Comparison of ENCODE assay signal across 19 mouse cellular contexts in the genomic region with DNA sequence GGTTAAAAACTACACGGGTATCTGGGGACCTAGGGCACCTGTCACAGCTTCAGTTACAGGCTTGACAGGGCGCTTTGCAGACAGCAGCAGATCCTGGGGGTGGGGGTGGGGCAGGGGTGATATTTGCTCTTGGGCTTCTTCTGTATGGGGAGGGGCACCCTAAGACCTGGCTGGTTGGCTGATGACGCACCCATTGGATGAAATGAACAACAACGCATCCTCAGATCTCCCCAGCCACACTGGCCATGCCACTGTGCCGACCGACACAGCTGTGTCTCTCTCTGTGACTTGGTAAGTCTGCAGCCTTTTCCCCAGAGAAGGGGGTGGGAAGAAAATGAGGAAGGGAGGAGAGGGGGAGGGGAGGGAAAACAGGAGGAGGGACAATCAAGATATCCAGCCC.
DNase-seq lines count a peak whose midpoint lies in the region; ATAC-seq and TF ChIP-seq lines count a peak whose summit lies in the region.
"Had no signal": no experiment of that assay in that cellular context is flagged by ENCODE, and none has a peak within 500 bp of the region (broad histone marks: within the 10 kb centered on the region; RNA-seq: fewer than 3 reads in every experiment).

No protein-coding gene starts in this region.

- 7% methylated on average over 6 of the region's 6 CpGs for WGBS in midbrain, embryonic 11.5 days
- 13% methylated on average over 6 of the region's 6 CpGs for WGBS in midbrain, postnatal 0 days
- 1% methylated on average over 6 of the region's 6 CpGs for WGBS in limb, embryonic 10.5 days

- peak; percentile 52 for DNase-seq in embryo, embryonic 11 days
- DNase-seq in embryo, embryonic 9.5 days (ENCODE audit: extremely low spot score) = no peak
- no peak for DNase-seq in midbrain, embryonic 11.5 days (ENCODE audit: low spot score, missing footprints)
- no peak for DNase-seq in midbrain, postnatal 0 days (ENCODE audit: low spot score)
- no peak for DNase-seq in limb, embryonic 10.5 days (ENCODE audit: low spot score)
- peak; percentile 44 for DNase-seq in retina, postnatal 1 day
- DNase-seq in spleen, postnatal 4 days (ENCODE audit: low spot score in 2 of 2) = no peak
- DNase-seq in adrenal gland, postnatal 14 days = no peak
- DNase-seq: cerebellum, adult 18-20 months; heart, adult 18-20 months; heart, postnatal 36 days; kidney, adult 18-20 months; kidney, postnatal 36 days; layer of hippocampus, postnatal 36 days; liver, postnatal 0 days; spleen, adult 18-20 months; thymus, postnatal 36 days had no signal

- H3K9ac ChIP-seq in midbrain, embryonic 11.5 days (ENCODE audit: low read length) = no peak overlapping the region
- H3K9ac ChIP-seq in midbrain, postnatal 0 days (replicated peaks; ENCODE audit: low read length, poor library complexity, severe bottlenecking) = no peak overlapping the region
- H3K9ac ChIP-seq: liver, postnatal 0 days had no signal

- peak; percentile 60 for ATAC-seq in midbrain, embryonic 11.5 days (ENCODE audit: low FRiP score)
- no peak for ATAC-seq in midbrain, postnatal 0 days (ENCODE audit: low FRiP score)
- ATAC-seq: liver, postnatal 0 days had no signal

- peaks cover 19% of the 10 kb centered on the region for H3K27me3 ChIP-seq in midbrain, embryonic 11.5 days (ENCODE audit: control insufficient read depth, insufficient read depth, low read length)
- H3K27me3 ChIP-seq in midbrain, postnatal 0 days (ENCODE audit: insufficient read depth, low read length) = peaks cover 24% of the 10 kb centered on the region; the same call in 1 of the 2 replicates
- peaks cover 12% of the 10 kb centered on the region for H3K27me3 ChIP-seq in limb, embryonic 10.5 days (ENCODE audit: low read depth, poor library complexity, severe bottlenecking)

- no peak overlapping the region for H3K27ac ChIP-seq in midbrain, embryonic 11.5 days (ENCODE audit: low read depth, low read length)
- H3K27ac ChIP-seq in midbrain, postnatal 0 days (ENCODE audit: low read depth, low read length) = no peak overlapping the region
- peak overlapping the region; percentile 58 for H3K27ac ChIP-seq in limb, embryonic 10.5 days
- H3K27ac ChIP-seq: macrophage had no signal

- H3K4me3 ChIP-seq in midbrain, embryonic 11.5 days (ENCODE audit: low read depth, low read length) = no peak overlapping the region
- no peak overlapping the region for H3K4me3 ChIP-seq in midbrain, postnatal 0 days (ENCODE audit: low read depth, low read length)
- peak overlapping the region; percentile 29 for H3K4me3 ChIP-seq in limb, embryonic 10.5 days
- H3K4me3 ChIP-seq: myocyte had no signal

- peaks cover 6% of the 10 kb centered on the region for H3K4me1 ChIP-seq in midbrain, embryonic 11.5 days (ENCODE audit: control insufficient read depth, insufficient read depth, low read length)
- no peaks in the 10 kb centered on the region for H3K4me1 ChIP-seq in midbrain, postnatal 0 days (ENCODE audit: insufficient read depth, low read length)
- H3K4me1 ChIP-seq in limb, embryonic 10.5 days = peaks cover 45% of the 10 kb centered on the region

- H3K4me2 ChIP-seq in midbrain, embryonic 11.5 days = 0 out of 2 replicates have a peak overlapping the region, but pooled peaks have one; percentile 17
- H3K4me2 ChIP-seq in midbrain, postnatal 0 days (ENCODE audit: low read depth, low read length, poor library complexity, severe bottlenecking) = no peak overlapping the region

- H3K36me3 ChIP-seq in midbrain, embryonic 11.5 days (ENCODE audit: control insufficient read depth, insufficient read depth, low read length) = no peaks in the 10 kb centered on the region
- H3K36me3 ChIP-seq in midbrain, postnatal 0 days (ENCODE audit: insufficient read depth, low read length) = no peaks in the 10 kb centered on the region
- H3K36me3 ChIP-seq in limb, embryonic 10.5 days = no peaks in the 10 kb centered on the region

- TF ChIP-seq CTCF in midbrain, postnatal 0 days (IDR thresholded peaks at IDR 0.05) = no peak

- no peaks in the 10 kb centered on the region for H3K9me3 ChIP-seq in midbrain, embryonic 11.5 days (ENCODE audit: control insufficient read depth, low read length)
- 0 out of 2 replicates have a peak, but pooled peaks cover 2% of the 10 kb centered on the region for H3K9me3 ChIP-seq in midbrain, postnatal 0 days (ENCODE audit: low read length)
- no peaks in the 10 kb centered on the region for H3K9me3 ChIP-seq in limb, embryonic 10.5 days (replicated peaks)

Comparison
In these comparisons a context has a peak if more than half of its experiments do, and no peak if none do; other contexts are left out.
1. DNase-seq: peak in embryo, embryonic 11 days (single experiment) and retina, postnatal 1 day (single experiment); none in embryo, embryonic 9.5 days (single experiment), midbrain, embryonic 11.5 days (single experiment), midbrain, postnatal 0 days (single experiment), limb, embryonic 10.5 days (single experiment), spleen, postnatal 4 days (0 of 2) and adrenal gland, postnatal 14 days (single experiment).